Mouse (Mus musculus) heart, adult 9 months (tissue): ENCODE results near the gene Map3k11.
A peak's percentile ranks its signal among the peaks of the same experiment; 100 is the strongest.

Experiments used
- DNase-seq, 2 experiments: peaks; one replicate each; pipeline ENCODE4 v3.0.0; 2022; ENCODE audit warnings: low spot score in 2 of 2

Gene Map3k11

GRCm38 (mm10) chr19:5710581-5710980, 22.0 kb downstream of the Map3k11 start:
- no peak for DNase-seq

- peak; percentile 59 to 70 for DNase-seq
These were observed 22.7 kb downstream of the Map3k11 start for GRCm38 (mm10) chr19:5711218-5711617.

GRCm38 (mm10) chr19:5711907-5712460, 23.4 kb downstream of the Map3k11 start:
- peak in 1 of 2 experiments; percentile 47 for DNase-seq

- no peak for DNase-seq
These were observed 24.7 kb downstream of the Map3k11 start for GRCm38 (mm10) chr19:5713255-5713654.

- peak; percentile 83 for DNase-seq
These were observed 25.2 kb downstream of the Map3k11 start for GRCm38 (mm10) chr19:5713730-5714129.

- no peak for DNase-seq
These were observed 27.5 kb downstream of the Map3k11 start for GRCm38 (mm10) chr19:5715793-5716688.

GRCm38 (mm10) chr19:5716955-5717354, 28.4 kb downstream of the Map3k11 start:
- no peak for DNase-seq

- DNase-seq: no peak
These were observed 32.7 kb downstream of the Map3k11 start for GRCm38 (mm10) chr19:5721233-5721632.

- DNase-seq: no peak
These were observed 34.4 kb downstream of the Map3k11 start for GRCm38 (mm10) chr19:5722848-5723425.

GRCm38 (mm10) chr19:5723934-5724548, 35.5 kb downstream of the Map3k11 start:
- DNase-seq: no peak

GRCm38 (mm10) chr19:5724549-5724941, 36.0 kb downstream of the Map3k11 start:
- peak; percentile 92 to 93 for DNase-seq

GRCm38 (mm10) chr19:5725029-5725707, 36.6 kb downstream of the Map3k11 start:
- peak; percentile 84 to 89 for DNase-seq

GRCm38 (mm10) chr19:5725767-5726515, 37.4 kb downstream of the Map3k11 start, which contains the start of gene Ehbp1l1:
TSS of gene Ehbp1l1 (minus strand) at chr19:5726317.
- peak; percentile 75 to 77 for DNase-seq

GRCm38 (mm10) chr19:5726961-5727578, 38.5 kb downstream of the Map3k11 start:
- DNase-seq: peak in 1 of 2 experiments; percentile 41

- DNase-seq: peak; percentile 88 to 91
These were observed 39.2 kb downstream of the Map3k11 start for GRCm38 (mm10) chr19:5727701-5728100.

GRCm38 (mm10) chr19:5728631-5729443, 40.3 kb downstream of the Map3k11 start:
- peak; percentile 60 to 63 for DNase-seq

GRCm38 (mm10) chr19:5729444-5729815, 40.9 kb downstream of the Map3k11 start, which contains the start of gene Fam89b:
TSS of gene Fam89b (minus strand) at chr19:5729653.
- DNase-seq: peak; percentile 90 to 92

- no peak for DNase-seq
These were observed 42.0 kb downstream of the Map3k11 start for GRCm38 (mm10) chr19:5730314-5731186.
